Mouse (Mus musculus) embryonic facial prominence, embryonic 13.5 days (tissue): ENCODE data around the gene Cldn3. TPM values are rescaled to one million over a fixed set of nuclear protein-coding genes. Genes with fewer than 3 reads are reported as not detected.
"Not testable (repeated sequence)": the region's sequence is repeated elsewhere in the genome, so short reads cannot be mapped to it uniquely, and the experiment has no call there.

Experiments
- ATAC-seq: fragments of 200-750 bp; cut with Nextera tagmentation; 2 replicates; pipeline ENCODE4 v1.8.0; 2017; ENCODE audit warnings: low read depth; ENCODE audit not compliant: insufficient number of reproducible peaks, insufficient read depth, low FRiP score, low TSS enrichment
- H3K27ac ChIP-seq: fragments of 300-500 bp; sonication (generic); 2 replicates; pipeline ENCODE4 v1.5.1; 2015; ENCODE audit warnings: moderate library complexity, mild to moderate bottlenecking, inconsistent platforms
- H3K27me3 ChIP-seq: fragments of 300-500 bp; sonication (generic); 2 replicates; pipeline ENCODE4 v1.6.1; 2015; ENCODE audit warnings: mild to moderate bottlenecking, inconsistent platforms
- H3K36me3 ChIP-seq: fragments of 300-500 bp; sonication (generic); 2 replicates; pipeline ENCODE4 v1.6.1; 2015; ENCODE audit warnings: mild to moderate bottlenecking, inconsistent platforms
- H3K4me1 ChIP-seq: fragments of 300-500 bp; sonication (generic); 2 replicates; pipeline ENCODE4 v1.6.1; 2015; ENCODE audit warnings: inconsistent platforms
- H3K4me2 ChIP-seq: fragments of 300-500 bp; sonication (generic); 2 replicates; pipeline ENCODE4 v1.6.1; 2015; ENCODE audit warnings: moderate library complexity, mild to moderate bottlenecking, inconsistent platforms
- H3K4me3 ChIP-seq: fragments of 300-500 bp; sonication (generic); 2 replicates; pipeline ENCODE4 v1.5.1; 2015; ENCODE audit warnings: mild to moderate bottlenecking, inconsistent platforms
- H3K9ac ChIP-seq: fragments of 300-500 bp; sonication (generic); 2 replicates; pipeline ENCODE4 v1.6.1; 2015; ENCODE audit warnings: mild to moderate bottlenecking, inconsistent platforms
- H3K9me3 ChIP-seq: fragments of 300-500 bp; sonication (generic); 2 replicates; pipeline ENCODE4 v1.6.1; 2016; ENCODE audit warnings: inconsistent platforms
- WGBS: fragments of 180-500 bp; shearing (Covaris S2); methylation state at CpG from one replicate; pipeline ENCODE4 v1.1.7; 2015; ENCODE audit warnings: mixed read lengths; 5-methylcytosine and 5-hydroxymethylcytosine counted together
- polyA plus RNA-seq: library from polyadenylated mRNA; unstranded; fragments of >200 nt; fragmentation: Nextera tagmentation; extraction: Ambion mirVana; gene quantifications from 2 replicates; pipeline ENCODE4 v1.2.1, GENCODE M21; 2015

Cldn3 gene
- polyA plus RNA-seq, 1 experiment from 2014 or later = 14.8 TPM

DNA sequence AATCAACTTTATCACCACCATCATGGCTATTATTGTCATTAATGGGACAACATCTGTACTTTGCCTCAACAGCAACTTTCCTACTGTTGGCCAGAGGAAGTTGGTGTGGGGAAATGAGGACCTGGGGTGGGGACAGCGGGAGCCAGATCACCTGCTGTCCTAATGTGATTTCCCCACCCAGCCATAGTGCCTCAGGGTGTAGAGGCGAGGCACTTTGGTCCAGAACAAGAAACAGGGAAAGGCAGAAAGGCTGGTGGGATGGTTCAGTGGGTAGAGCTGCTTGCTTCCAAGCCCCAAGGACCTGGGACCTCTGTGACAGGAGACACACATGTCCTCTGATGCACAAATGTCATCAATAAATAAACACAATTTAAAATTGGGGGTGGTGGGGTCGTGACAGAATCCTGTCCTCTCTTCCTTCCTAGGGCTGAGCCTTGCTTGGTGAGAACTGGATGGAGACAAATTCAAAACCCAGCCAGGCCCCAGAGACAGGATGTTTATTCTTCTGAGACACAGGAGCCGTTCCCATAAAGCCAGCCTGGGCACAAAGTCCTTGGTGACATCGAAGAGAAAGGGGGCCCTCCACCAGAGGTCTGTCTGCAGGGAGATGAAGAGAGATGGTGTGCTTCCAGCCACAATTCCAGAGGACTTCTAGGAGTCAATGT, 38.5 kb upstream of the Cldn3 start:
- no peak overlapping the region for H3K9ac ChIP-seq
- H3K4me2 ChIP-seq = no peak overlapping the region
- peak overlapping the region; percentile 45; the same call in 1 of the 2 replicates for H3K27ac ChIP-seq
- peaks cover 48% of the 10 kb centered on the region for H3K27me3 ChIP-seq
- H3K4me3 ChIP-seq = no peak overlapping the region
- WGBS = 47% methylated on average over 5 of the region's 5 CpGs
- no peaks in the 10 kb centered on the region for H3K9me3 ChIP-seq
- H3K36me3 ChIP-seq = no peaks in the 10 kb centered on the region
- H3K4me1 ChIP-seq = peaks cover 26% of the 10 kb centered on the region
- no peak for ATAC-seq

DNA sequence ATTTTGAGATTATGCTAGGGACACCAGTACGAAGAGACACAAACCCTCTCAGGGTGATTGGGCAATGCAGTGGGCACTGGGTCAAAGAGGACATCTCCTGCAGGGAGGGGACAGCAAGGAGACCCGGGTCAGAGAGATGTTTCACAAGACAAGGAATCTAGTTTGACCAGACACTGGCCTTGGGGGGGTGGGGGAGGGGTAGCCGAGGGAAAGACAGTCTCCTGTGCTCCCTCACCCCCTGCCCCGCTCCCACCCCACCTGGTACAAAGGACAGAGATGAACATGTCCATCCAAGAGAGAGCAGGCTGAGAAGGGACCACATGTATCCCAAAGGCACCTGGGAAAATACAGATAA, 38.0 kb upstream of the Cldn3 start:
- Histone ChIP-seq H3K4me3 (no peak overlapping the region), H3K4me2 (no peak overlapping the region), H3K27ac (no peak overlapping the region), H3K4me1 (peaks cover 26% of the 10 kb centered on the region), H3K9ac (no peak overlapping the region), H3K36me3 (no peaks in the 10 kb centered on the region), H3K27me3 (peaks cover 48% of the 10 kb centered on the region), H3K9me3 (no peaks in the 10 kb centered on the region)
- 58% methylated on average over 4 of the region's 4 CpGs for WGBS
- no peak for ATAC-seq

DNA sequence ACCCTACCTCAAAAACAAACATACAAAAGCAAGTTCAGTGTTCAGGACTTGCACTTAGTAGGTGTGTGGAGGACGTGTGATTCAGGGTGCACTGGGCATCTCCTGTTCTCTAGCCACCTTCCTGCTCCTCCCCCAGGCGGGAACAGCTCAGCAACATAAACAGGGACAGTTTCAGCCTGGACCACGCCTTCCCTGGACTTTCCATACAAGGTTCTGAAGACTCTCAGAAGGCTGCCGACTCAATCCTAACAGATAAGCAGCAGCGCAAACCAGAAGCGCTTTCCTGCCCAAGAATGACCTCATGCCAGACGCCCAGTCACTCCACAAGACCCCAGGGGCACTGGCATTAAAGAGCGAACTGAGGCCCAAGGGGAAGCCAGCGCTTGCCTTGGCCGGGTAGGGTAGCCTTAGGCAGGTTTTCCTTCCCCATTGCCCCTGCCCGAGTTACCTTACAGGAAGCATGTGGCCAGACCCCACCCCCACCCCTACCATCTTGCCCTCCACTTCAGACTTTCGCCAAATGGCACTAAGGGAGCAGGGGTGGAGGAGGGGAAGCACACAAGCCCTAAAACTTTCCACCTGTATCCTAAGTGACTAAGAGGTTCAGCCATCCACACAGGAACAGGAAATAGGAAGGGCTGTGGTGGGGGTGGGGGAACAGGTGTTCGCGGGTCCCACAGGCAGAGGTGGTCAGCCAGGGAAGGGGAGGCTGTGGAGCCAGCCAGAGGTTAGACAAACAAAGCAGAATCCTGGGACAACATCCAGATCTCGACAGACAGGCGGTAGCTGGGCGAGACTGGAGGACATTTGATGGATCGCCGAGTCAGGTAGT, 34.7 kb upstream of the Cldn3 start:
- peaks cover 20% of the 10 kb centered on the region for H3K4me1 ChIP-seq
- H3K9ac ChIP-seq = no peak overlapping the region
- no peak overlapping the region for H3K4me3 ChIP-seq
- H3K36me3 ChIP-seq = no peaks in the 10 kb centered on the region
- no peak for ATAC-seq
- no peaks in the 10 kb centered on the region for H3K9me3 ChIP-seq
- WGBS = 28% methylated on average over 19 of the region's 19 CpGs
- H3K27ac ChIP-seq = peak overlapping the region; percentile 39; the same call in 1 of the 2 replicates
- peaks cover 21% of the 10 kb centered on the region for H3K27me3 ChIP-seq
- H3K4me2 ChIP-seq = no peak overlapping the region

DNA sequence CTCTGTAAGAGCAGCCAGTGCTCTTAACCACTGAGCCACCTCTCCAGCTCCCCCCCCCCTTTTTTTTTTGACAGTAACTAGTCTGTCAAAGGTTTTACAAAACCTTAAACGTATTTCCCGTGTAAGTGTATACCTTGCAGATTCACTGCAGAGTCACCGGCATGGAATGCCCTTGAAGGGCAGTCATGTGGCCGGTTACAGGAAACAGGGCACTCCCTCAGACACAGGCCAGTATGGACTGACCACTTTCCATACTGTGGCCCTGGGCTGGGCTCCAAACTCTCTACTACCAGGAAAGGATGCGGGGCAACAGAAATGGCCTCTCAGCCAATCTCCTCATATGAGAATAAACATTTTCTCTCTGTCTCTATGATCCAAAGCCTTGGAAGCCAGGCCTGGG, 30.5 kb upstream of the Cldn3 start:
- no peak overlapping the region for H3K4me3 ChIP-seq
- ATAC-seq = no peak
- H3K4me2 ChIP-seq = no peak overlapping the region
- no peaks in the 10 kb centered on the region for H3K36me3 ChIP-seq
- peaks cover 15% of the 10 kb centered on the region for H3K4me1 ChIP-seq
- no peaks in the 10 kb centered on the region for H3K27me3 ChIP-seq
- WGBS = 68% methylated on average over 5 of the region's 5 CpGs
- H3K27ac ChIP-seq = no peak overlapping the region
- H3K9ac ChIP-seq = no peak overlapping the region
- H3K9me3 ChIP-seq = no peaks in the 10 kb centered on the region

DNA sequence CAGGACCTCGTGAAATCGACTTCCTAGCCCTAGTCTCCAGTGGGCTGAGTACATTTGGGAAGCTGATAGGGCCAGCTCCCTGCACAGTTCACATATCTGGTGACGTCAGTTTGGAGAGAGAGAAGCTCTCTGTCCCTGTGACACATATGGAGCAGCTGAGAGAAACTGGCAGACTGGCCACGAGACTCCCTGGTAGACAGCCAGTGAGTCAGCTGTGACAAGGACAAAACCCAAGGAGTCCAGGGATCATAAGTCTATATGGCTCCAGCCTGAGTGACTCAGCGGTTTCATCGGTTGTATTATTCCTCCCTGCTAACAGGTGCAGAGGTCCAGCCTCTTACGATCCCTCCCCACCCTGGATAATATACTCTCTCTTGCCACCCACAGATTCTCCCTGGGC, 26.9 kb upstream of the Cldn3 start:
- Histone ChIP-seq H3K9ac (no peak overlapping the region), H3K27me3 (no peaks in the 10 kb centered on the region), H3K36me3 (no peaks in the 10 kb centered on the region), H3K9me3 (no peaks in the 10 kb centered on the region), H3K4me2 (no peak overlapping the region), H3K4me3 (no peak overlapping the region), H3K4me1 (peaks cover 8% of the 10 kb centered on the region), H3K27ac (no peak overlapping the region)
- ATAC-seq = no peak
- 72% methylated on average over 7 of the region's 7 CpGs for WGBS

DNA sequence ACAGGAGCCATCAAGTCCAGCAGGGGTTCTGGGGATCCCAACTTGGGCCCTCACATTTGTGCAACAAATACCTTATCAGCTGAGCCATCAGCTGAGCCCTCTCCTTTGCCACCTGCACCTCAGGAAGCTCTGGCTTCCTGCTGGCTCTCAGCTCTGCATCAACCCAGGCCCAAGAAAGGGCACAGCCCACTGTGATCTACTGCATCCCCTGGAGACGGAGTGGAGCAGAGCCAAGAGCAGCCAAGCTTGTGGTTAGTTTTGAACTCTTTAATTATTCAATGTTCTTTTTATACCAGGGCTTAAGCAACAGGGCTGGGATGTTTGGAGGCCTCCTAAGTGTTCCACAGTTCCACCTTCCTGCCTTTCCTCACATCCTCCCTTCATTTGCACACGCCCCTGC, 25.6 kb upstream of the Cldn3 start:
- Histone ChIP-seq H3K27me3 (no peaks in the 10 kb centered on the region), H3K4me1 (peaks cover 8% of the 10 kb centered on the region), H3K27ac (no peak overlapping the region; the same call in 1 of the 2 replicates), H3K9me3 (no peaks in the 10 kb centered on the region), H3K4me2 (no peak overlapping the region), H3K36me3 (no peaks in the 10 kb centered on the region), H3K4me3 (no peak overlapping the region), H3K9ac (0 out of 2 replicates have a peak overlapping the region, but pooled peaks have one; percentile 36)
- 73% methylated on average over 2 of the region's 2 CpGs for WGBS
- no peak for ATAC-seq

DNA sequence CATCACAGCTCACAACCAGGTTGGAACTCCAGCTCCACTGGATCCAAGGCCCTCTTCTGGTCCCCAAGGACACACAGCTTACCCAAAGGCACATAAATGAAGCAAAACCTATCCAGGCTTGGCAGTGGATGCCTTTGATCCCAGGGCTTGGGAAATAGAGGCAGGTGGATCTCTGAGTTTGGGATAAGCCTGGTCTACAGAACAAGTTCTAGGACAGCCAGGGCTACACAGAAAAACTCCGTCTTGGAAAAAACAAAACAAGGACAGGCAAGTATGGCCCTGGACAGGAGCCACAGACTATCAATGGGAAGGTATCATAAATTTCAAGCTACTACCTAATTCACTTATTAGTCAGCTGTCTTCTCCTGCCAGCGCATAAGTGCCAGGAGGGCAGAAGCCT, 24.5 kb upstream of the Cldn3 start:
- Histone ChIP-seq H3K4me2 (no peak overlapping the region), H3K9me3 (no peaks in the 10 kb centered on the region), H3K27ac (no peak overlapping the region), H3K4me1 (peaks cover 18% of the 10 kb centered on the region), H3K27me3 (no peaks in the 10 kb centered on the region; the same call in 1 of the 2 replicates), H3K9ac (no peak overlapping the region), H3K4me3 (no peak overlapping the region), H3K36me3 (no peaks in the 10 kb centered on the region)
- WGBS = 93% methylated on average over 2 of the region's 2 CpGs
- no peak for ATAC-seq

DNA sequence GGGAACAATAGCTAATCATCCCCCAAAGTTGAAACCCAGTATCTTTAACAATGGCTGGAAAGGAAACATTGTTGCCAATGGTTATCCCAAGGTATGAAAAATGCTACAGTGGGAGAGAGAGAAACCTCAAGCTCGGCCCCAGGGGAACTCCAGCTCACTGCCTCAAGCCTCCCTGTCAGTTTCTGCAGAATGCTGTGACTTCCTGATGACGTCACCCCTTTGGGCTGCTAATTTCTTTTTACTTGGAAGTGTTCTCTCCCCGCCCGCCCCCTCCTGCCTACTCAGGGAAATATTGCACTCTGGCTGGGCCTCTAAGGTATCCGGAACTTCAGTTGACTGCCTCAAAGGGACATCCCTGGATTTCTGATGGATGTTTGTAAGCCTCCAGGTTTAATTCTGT, 22.5 kb upstream of the Cldn3 start:
- Histone ChIP-seq H3K4me2 (no peak overlapping the region), H3K9ac (no peak overlapping the region), H3K4me1 (peaks cover 20% of the 10 kb centered on the region), H3K4me3 (no peak overlapping the region), H3K36me3 (no peaks in the 10 kb centered on the region), H3K27me3 (peaks cover 8% of the 10 kb centered on the region), H3K27ac (no peak overlapping the region), H3K9me3 (no peaks in the 10 kb centered on the region)
- WGBS = 43% methylated on average over 5 of the region's 5 CpGs
- ATAC-seq = no peak

DNA sequence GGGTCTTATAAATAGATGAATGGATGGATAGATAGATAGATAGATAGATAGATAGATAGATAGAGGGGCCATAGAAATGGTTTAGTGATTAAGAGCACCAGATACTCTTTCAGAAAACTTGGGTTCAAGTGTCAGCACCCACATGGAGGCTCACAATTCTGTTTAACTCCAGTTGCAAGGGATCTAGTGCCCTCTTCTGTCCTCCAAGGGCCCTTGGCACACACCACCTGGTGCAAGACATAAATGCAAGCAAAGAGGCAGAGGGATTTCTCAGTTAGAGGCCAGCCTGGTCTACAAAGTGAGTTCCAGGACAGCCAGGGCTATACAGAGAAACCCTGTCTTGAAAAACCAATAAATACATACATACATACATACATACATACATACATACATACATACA, 21.4 kb upstream of the Cldn3 start:
- H3K9me3 ChIP-seq, H3K4me3 ChIP-seq, H3K27me3 ChIP-seq, H3K36me3 ChIP-seq, H3K4me2 ChIP-seq, ATAC-seq, H3K9ac ChIP-seq, H3K27ac ChIP-seq: not testable (repeated sequence)
- peaks cover 20% of the 10 kb centered on the region for H3K4me1 ChIP-seq

DNA sequence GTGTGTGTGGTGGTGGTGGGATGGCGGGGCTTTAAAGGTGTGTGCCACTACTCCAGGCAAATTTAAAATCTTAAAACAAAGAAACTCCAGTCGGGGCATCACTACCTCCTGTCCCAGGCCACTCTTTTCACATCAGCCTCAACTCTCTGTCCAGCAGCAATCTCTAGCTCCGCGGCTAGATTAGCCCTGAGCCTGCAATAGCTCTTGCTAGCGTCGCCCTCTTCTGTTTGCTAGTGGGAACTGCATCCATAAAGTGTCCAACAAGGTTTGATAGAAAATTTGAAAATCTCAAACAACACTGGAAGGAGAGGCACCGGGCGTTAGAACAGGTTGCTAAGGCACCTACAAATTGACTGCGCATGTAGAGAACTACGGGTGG, 20.6 kb upstream of the Cldn3 start:
- Histone ChIP-seq H3K4me1 (peaks cover 18% of the 10 kb centered on the region), H3K27me3 (peaks cover 8% of the 10 kb centered on the region), H3K9me3 (no peaks in the 10 kb centered on the region; the same call in 1 of the 2 replicates), H3K4me3 (peak overlapping the region; percentile 36), H3K27ac (peak overlapping the region; percentile 48), H3K9ac (peak overlapping the region; percentile 40; the same call in 1 of the 2 replicates), H3K36me3 (no peaks in the 10 kb centered on the region), H3K4me2 (peak overlapping the region; percentile 64)
- WGBS = 6% methylated on average over 10 of the region's 10 CpGs
- no peak for ATAC-seq

DNA sequence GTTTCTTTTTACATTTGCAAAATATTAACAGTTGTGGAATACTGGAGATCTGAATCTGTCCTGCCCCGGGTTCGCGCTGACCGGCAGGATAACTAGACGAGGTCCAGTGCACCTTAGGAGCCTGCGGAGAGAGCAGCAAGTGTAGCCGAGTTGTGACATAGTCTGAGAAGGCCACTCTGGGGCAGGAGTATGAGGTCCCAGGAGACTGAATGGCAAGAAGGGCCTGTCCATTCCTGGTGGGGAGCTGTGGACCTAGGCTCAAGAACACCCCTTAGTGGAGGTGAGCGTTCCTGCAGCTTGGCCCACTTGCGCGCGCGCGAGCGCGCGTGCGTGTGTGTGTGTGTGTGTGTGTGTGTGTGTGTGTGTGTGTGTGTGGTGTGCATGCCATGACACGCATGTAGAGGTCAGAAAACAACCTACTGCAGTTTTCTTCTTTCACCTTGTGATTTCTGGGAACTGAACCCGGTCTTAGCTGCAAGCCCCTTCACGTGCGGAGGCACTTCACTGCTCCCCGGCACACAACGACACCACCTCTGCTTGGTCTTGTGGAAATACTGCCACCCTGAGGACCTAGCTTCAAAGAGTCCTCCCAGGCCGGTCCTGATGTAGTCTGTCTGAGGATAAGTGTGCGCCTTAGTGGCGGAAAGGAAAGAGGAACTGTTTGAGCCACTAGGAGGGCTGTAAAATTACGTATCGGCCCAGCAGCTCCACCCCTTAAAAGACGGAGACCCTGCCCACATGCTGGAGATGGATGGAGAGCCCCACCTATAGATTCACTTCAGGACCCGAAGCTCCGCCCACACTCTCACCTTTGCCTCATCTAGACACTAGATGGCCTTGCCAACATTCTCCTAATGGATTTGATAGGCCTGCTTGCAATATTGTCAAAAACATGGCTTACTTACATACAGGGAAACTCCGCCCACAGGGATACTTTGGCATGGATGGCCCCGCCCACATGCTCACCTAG, 19.9 kb upstream of the Cldn3 start:
- ATAC-seq = peak; percentile 26; the same call in 1 of the 2 replicates
- H3K27ac ChIP-seq = peak overlapping the region; percentile 48
- no peaks in the 10 kb centered on the region for H3K36me3 ChIP-seq
- WGBS = 3% methylated on average over 31 of the region's 33 CpGs
- H3K4me1 ChIP-seq = peaks cover 11% of the 10 kb centered on the region
- peak overlapping the region; percentile 36 for H3K4me3 ChIP-seq
- peaks cover 8% of the 10 kb centered on the region for H3K27me3 ChIP-seq
- peak overlapping the region; percentile 40 for H3K9ac ChIP-seq
- H3K9me3 ChIP-seq = no peaks in the 10 kb centered on the region; the same call in 1 of the 2 replicates
- H3K4me2 ChIP-seq = peak overlapping the region; percentile 64
